In the genomic region with DNA sequence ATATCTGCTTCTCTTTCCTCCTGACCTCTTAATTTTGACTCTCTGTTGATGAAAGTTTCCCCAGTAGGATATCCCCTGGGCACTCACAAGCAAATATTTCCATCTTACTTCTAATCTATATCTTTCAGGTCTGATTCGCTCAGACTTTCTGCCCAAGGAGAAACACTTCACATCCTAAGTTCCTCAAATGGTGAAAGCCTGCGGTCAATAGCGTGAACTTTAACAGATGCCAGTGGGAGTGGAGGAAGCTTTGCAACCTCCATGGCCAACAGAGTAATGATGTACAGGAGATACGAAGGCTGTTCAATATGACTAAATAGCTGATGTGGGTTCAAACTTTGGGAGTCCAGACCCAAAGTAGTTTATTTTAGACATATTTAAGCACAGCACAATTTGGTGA, we compare ENCODE assay signal across 18 mouse cellular contexts.
DNase-seq lines count a peak whose midpoint lies in the region; ATAC-seq lines count a peak whose summit lies in the region.
"Had no signal": no experiment of that assay in that cellular context is flagged by ENCODE, and none has a peak within 500 bp of the region (broad histone marks: within the 10 kb centered on the region; RNA-seq: fewer than 3 reads in every experiment).

No protein-coding gene starts in this region.

- ATAC-seq in common myeloid progenitor, adult 5-6 weeks (replicated peaks; ENCODE audit: low read depth, poor library complexity, severe bottlenecking), result peak; percentile 63
- ATAC-seq in granulocyte monocyte progenitor cell, adult 5-6 weeks (replicated peaks; ENCODE audit: poor library complexity, severe bottlenecking), result peak; percentile 48; the same call in 1 of the 2 replicates
- peak; percentile 57 for ATAC-seq in megakaryocyte progenitor cell, adult 5-6 weeks (replicated peaks; ENCODE audit: poor library complexity)
- ATAC-seq: activated CD4-positive, CD25-positive, alpha-beta regulatory T cell, adult 4 months; forebrain, embryonic 14.5 days; forebrain, embryonic 16.5 days; Patski had no signal

- DNase-seq in kidney, postnatal 25 days, result no peak
- DNase-seq in right cerebral cortex, adult 2 months (ENCODE audit: low spot score in 2 of 2), result no peak
- DNase-seq: adrenal gland, adult 8-10 months; adrenal gland, postnatal 14 days; adrenal gland, postnatal 36 days; cerebellum, adult 11-12 months; cerebellum, adult 2 months; cerebellum, adult 9-10 months; cerebellum, postnatal 10 days; cerebellum, postnatal 25 days; embryo, embryonic 11 days had no signal
